Mouse (Mus musculus) bone marrow macrophage, adult 2 months (primary cell): ENCODE measurements around the gene Pxk.

Experiments used
- CTCF ChIP-seq: IDR thresholded peaks from 2 replicates; pipeline ENCODE4 v1.5.1; 2012; ENCODE audit warnings: low read depth, mild to moderate bottlenecking, low read length, moderate library complexity
- POLR2A ChIP-seq: IDR thresholded peaks from 2 replicates; pipeline ENCODE4 v1.6.1; 2012; ENCODE audit warnings: mild to moderate bottlenecking, low read depth, low read length, borderline replicate concordance

- no peak for TF ChIP-seq CTCF
- no peak for TF ChIP-seq POLR2A
These were observed 35.3 kb upstream of the Pxk start for GRCm38 (mm10) chr14:8062537-8063301.
